Mouse (Mus musculus): ENCODE measurements around the gene Mfsd14b. TPM values are rescaled to one million over a fixed set of nuclear protein-coding genes. Genes with fewer than 3 reads are reported as not detected.

Mfsd14b gene
- total and polyA plus RNA-seq, 2 experiments: 11.8 to 35.0 TPM

- TF ChIP-seq CTCF (IDR thresholded peaks at IDR 0.05; ENCODE audit: low read depth, low read length) (no peak), POLR2A (IDR thresholded peaks at IDR 0.05; ENCODE audit: extremely low read depth, insufficient read depth, low read length) (no peak)
- no peaks in the 10 kb centered on the region for H3K79me2 ChIP-seq (ENCODE audit: control insufficient read depth, insufficient read depth, low read length)
- H3K27me3 ChIP-seq (ENCODE audit: control insufficient read depth, insufficient read depth, low read length): no peaks in the 10 kb centered on the region
- H3K9ac ChIP-seq (ENCODE audit: low read depth, low read length): no peak overlapping the region
- WGBS: 68% methylated on average over 3 of the region's 3 CpGs
- H3K36me3 ChIP-seq (ENCODE audit: control insufficient read depth, insufficient read depth, low read length): no peaks in the 10 kb centered on the region
- no peak overlapping the region for H3K4me3 ChIP-seq (ENCODE audit: insufficient read depth, low read depth, low read length)
- H3K27ac ChIP-seq (replicated peaks; ENCODE audit: insufficient read depth, low read depth, low read length): no peak overlapping the region
- H3K4me1 ChIP-seq (ENCODE audit: control insufficient read depth, insufficient read depth, low read length): no peaks in the 10 kb centered on the region
- DNase-seq (ENCODE audit: extremely low read depth, low read depth, low spot score): no peak
These were observed 8.2 kb upstream of the Mfsd14b start for GRCm38 (mm10) chr13:65120984-65121383.

- TF ChIP-seq POLR2A (IDR thresholded peaks at IDR 0.05; ENCODE audit: extremely low read depth, insufficient read depth, low read length) (no peak), CTCF (IDR thresholded peaks at IDR 0.05; ENCODE audit: low read depth, low read length) (no peak)
- Histone ChIP-seq H3K79me2 (ENCODE audit: control insufficient read depth, insufficient read depth, low read length) (peaks cover 1% of the 10 kb centered on the region; the same call in 1 of the 2 replicates), H3K36me3 (ENCODE audit: control insufficient read depth, insufficient read depth, low read length) (no peaks in the 10 kb centered on the region), H3K9ac (ENCODE audit: low read depth, low read length) (no peak overlapping the region), H3K27ac (replicated peaks; ENCODE audit: insufficient read depth, low read depth, low read length) (no peak overlapping the region), H3K4me1 (ENCODE audit: control insufficient read depth, insufficient read depth, low read length) (peaks cover under 1% of the 10 kb centered on the region; the same call in 1 of the 2 replicates), H3K27me3 (ENCODE audit: control insufficient read depth, insufficient read depth, low read length) (no peaks in the 10 kb centered on the region), H3K4me3 (ENCODE audit: insufficient read depth, low read depth, low read length) (no peak overlapping the region; the same call in 1 of the 2 replicates)
- WGBS: 74% methylated on average over 3 of the region's 3 CpGs
- DNase-seq (ENCODE audit: extremely low read depth, low read depth, low spot score): no peak
These were observed 464 bp upstream of the Mfsd14b start for GRCm38 (mm10) chr13:65113239-65113638.

- peak; percentile 68 for DNase-seq (ENCODE audit: extremely low read depth, low read depth, low spot score)
- 2% methylated on average over 5 of the region's 5 CpGs for WGBS
These were observed 814 bp downstream of the Mfsd14b start for GRCm38 (mm10) chr13:65111961-65112360.

GRCm38 (mm10) chr13:65101232-65101631 lies 11.5 kb downstream of the Mfsd14b start:
- Histone ChIP-seq H3K27me3 (ENCODE audit: control insufficient read depth, insufficient read depth, low read length) (no peaks in the 10 kb centered on the region), H3K79me2 (ENCODE audit: control insufficient read depth, insufficient read depth, low read length) (peaks cover 24% of the 10 kb centered on the region; the same call in 1 of the 2 replicates), H3K4me3 (ENCODE audit: insufficient read depth, low read depth, low read length) (no peak overlapping the region), H3K36me3 (ENCODE audit: control insufficient read depth, insufficient read depth, low read length) (no peaks in the 10 kb centered on the region; the same call in 1 of the 2 replicates), H3K4me1 (ENCODE audit: control insufficient read depth, insufficient read depth, low read length) (no peaks in the 10 kb centered on the region), H3K9ac (ENCODE audit: low read depth, low read length) (no peak overlapping the region), H3K27ac (replicated peaks; ENCODE audit: insufficient read depth, low read depth, low read length) (no peak overlapping the region)
- TF ChIP-seq POLR2A (IDR thresholded peaks at IDR 0.05; ENCODE audit: extremely low read depth, insufficient read depth, low read length): no peak
- TF ChIP-seq CTCF (IDR thresholded peaks at IDR 0.05; ENCODE audit: low read depth, low read length): no peak
- DNase-seq (ENCODE audit: extremely low read depth, low read depth, low spot score): no peak
- WGBS: 87% methylated on average over 3 of the region's 3 CpGs

More at GRCm38 (mm10) chr13:65111961-65112360, 814 bp downstream of the Mfsd14b start:
- no peaks in the 10 kb centered on the region for H3K27me3 ChIP-seq (ENCODE audit: control insufficient read depth, insufficient read depth, low read length)
- H3K27ac ChIP-seq (replicated peaks; ENCODE audit: insufficient read depth, low read depth, low read length): peak overlapping the region; percentile 40; the same call in 1 of the 2 replicates
- H3K79me2 ChIP-seq (ENCODE audit: control insufficient read depth, insufficient read depth, low read length): peaks cover 8% of the 10 kb centered on the region; the same call in 1 of the 2 replicates
- H3K9ac ChIP-seq (ENCODE audit: low read depth, low read length): peak overlapping the region; percentile 87; the same call in 1 of the 2 replicates
- peaks cover 6% of the 10 kb centered on the region; the same call in 1 of the 2 replicates for H3K4me1 ChIP-seq (ENCODE audit: control insufficient read depth, insufficient read depth, low read length)
- peak overlapping the region; percentile 88 for H3K4me3 ChIP-seq (ENCODE audit: insufficient read depth, low read depth, low read length)
- no peak for TF ChIP-seq POLR2A (IDR thresholded peaks at IDR 0.05; ENCODE audit: extremely low read depth, insufficient read depth, low read length)
- TF ChIP-seq CTCF (IDR thresholded peaks at IDR 0.05; ENCODE audit: low read depth, low read length): no peak
- no peaks in the 10 kb centered on the region for H3K36me3 ChIP-seq (ENCODE audit: control insufficient read depth, insufficient read depth, low read length)

- Histone ChIP-seq H3K4me1 (ENCODE audit: control insufficient read depth, insufficient read depth, low read length) (no peaks in the 10 kb centered on the region), H3K27me3 (ENCODE audit: control insufficient read depth, insufficient read depth, low read length) (no peaks in the 10 kb centered on the region), H3K27ac (replicated peaks; ENCODE audit: insufficient read depth, low read depth, low read length) (no peak overlapping the region), H3K36me3 (ENCODE audit: control insufficient read depth, insufficient read depth, low read length) (no peaks in the 10 kb centered on the region; the same call in 1 of the 2 replicates), H3K4me3 (ENCODE audit: insufficient read depth, low read depth, low read length) (no peak overlapping the region), H3K79me2 (ENCODE audit: control insufficient read depth, insufficient read depth, low read length) (peaks cover 21% of the 10 kb centered on the region; the same call in 1 of the 2 replicates), H3K9ac (ENCODE audit: low read depth, low read length) (no peak overlapping the region)
- no peak for TF ChIP-seq POLR2A (IDR thresholded peaks at IDR 0.05; ENCODE audit: extremely low read depth, insufficient read depth, low read length)
- no peak for TF ChIP-seq CTCF (IDR thresholded peaks at IDR 0.05; ENCODE audit: low read depth, low read length)
- 95% methylated on average over 9 of the region's 9 CpGs for WGBS
- DNase-seq (ENCODE audit: extremely low read depth, low read depth, low spot score): no peak
These were observed 12.1 kb downstream of the Mfsd14b start for GRCm38 (mm10) chr13:65100678-65101077.

GRCm38 (mm10) chr13:65097018-65097417 lies 15.8 kb downstream of the Mfsd14b start:
- Histone ChIP-seq H3K79me2 (ENCODE audit: control insufficient read depth, insufficient read depth, low read length) (peaks cover 13% of the 10 kb centered on the region; the same call in 1 of the 2 replicates), H3K4me3 (ENCODE audit: insufficient read depth, low read depth, low read length) (no peak overlapping the region), H3K27me3 (ENCODE audit: control insufficient read depth, insufficient read depth, low read length) (no peaks in the 10 kb centered on the region), H3K4me1 (ENCODE audit: control insufficient read depth, insufficient read depth, low read length) (no peaks in the 10 kb centered on the region), H3K9ac (ENCODE audit: low read depth, low read length) (no peak overlapping the region), H3K27ac (replicated peaks; ENCODE audit: insufficient read depth, low read depth, low read length) (no peak overlapping the region), H3K36me3 (ENCODE audit: control insufficient read depth, insufficient read depth, low read length) (peaks cover 1% of the 10 kb centered on the region; the same call in 1 of the 2 replicates)
- no peak for TF ChIP-seq CTCF (IDR thresholded peaks at IDR 0.05; ENCODE audit: low read depth, low read length)
- TF ChIP-seq POLR2A (IDR thresholded peaks at IDR 0.05; ENCODE audit: extremely low read depth, insufficient read depth, low read length): no peak
- no peak for DNase-seq (ENCODE audit: extremely low read depth, low read depth, low spot score)

Data from liver, adult 2 months (tissue).